Mouse (Mus musculus): Measurements from ENCODE around the gene Tmprss6. TPM values are rescaled to one million over a fixed set of nuclear protein-coding genes. Genes with fewer than 3 reads are reported as not detected.
A peak's percentile ranks its signal among the peaks of the same experiment; 100 is the strongest.

The Tmprss6 gene
- polyA plus RNA-seq, 1 experiment, result 0.47 TPM

DNA sequence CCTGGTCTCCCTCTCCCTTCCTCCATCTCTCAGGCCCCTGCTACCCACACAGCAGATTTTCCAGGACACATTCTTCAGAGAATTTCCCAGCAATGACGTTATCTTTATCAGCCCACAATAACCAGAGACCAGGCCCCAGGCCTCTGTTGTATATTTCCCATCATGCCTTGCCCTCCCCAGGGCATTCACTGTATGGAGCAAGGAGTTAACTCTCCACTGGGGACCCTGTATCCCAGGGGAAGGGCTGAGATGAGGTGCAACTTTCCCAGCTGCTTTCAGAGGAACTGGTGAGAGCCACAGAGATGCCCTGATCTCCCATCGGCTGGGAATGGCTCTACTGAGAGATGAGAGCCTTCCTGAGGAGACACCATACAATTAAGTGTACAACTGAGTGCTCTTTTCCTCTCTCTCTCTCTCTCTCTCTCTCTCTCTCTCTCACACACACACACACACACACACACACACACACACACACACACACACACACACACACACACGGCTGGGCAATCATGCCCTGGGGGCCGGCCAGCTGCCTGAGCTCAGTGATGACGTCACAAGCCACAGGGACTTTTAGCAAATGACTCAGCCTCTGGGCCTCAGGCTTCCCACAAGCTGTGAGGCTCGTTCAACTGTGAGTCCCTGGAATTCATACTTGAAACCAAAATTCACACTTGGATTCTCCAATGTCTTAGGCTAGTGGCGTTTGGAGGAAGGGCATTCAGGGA lies 18.6 kb downstream of the Tmprss6 start:
- H3K4me3 ChIP-seq (replicated peaks; ENCODE audit: control insufficient read depth, low read depth, low read length), result no peak overlapping the region
- no peak overlapping the region for H3K27ac ChIP-seq (ENCODE audit: control insufficient read depth, insufficient read depth, low read depth, low read length, poor library complexity)
- H3K4me1 ChIP-seq (ENCODE audit: control insufficient read depth, insufficient read depth, low read length), result no peaks in the 10 kb centered on the region; the same call in 1 of the 2 replicates
- TF ChIP-seq CTCF (IDR thresholded peaks at IDR 0.05; ENCODE audit: control insufficient read depth, insufficient read depth, low read length) (no peak), POLR2A (IDR thresholded peaks at IDR 0.05; ENCODE audit: borderline replicate concordance, control insufficient read depth, low read depth, low read length) (no peak)
- WGBS, result 11% methylated on average over 7 of the region's 7 CpGs

DNA sequence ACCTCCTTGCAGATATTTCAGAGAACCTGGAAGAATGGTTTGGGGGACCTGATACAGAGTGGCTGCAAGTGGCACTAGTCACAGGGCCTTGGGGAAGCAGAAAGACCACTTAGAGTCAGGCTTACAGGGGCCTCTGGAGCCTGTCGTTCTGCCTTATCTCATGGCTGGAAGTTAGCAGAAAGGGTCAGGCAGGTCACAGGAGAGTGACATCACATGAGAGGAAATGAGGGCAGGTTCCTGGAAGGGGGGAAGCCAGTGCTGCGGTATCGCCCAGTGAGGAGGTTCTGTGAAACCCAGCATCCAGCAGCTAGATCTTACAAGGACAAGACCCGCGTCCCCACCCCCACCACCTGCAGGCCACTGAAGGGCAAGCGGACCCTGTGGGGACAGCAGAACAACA lies 19.3 kb downstream of the Tmprss6 start:
- Histone ChIP-seq H3K4me3 (replicated peaks; ENCODE audit: control insufficient read depth, low read depth, low read length) (no peak overlapping the region), H3K27ac (ENCODE audit: control insufficient read depth, insufficient read depth, low read depth, low read length, poor library complexity) (no peak overlapping the region), H3K4me1 (ENCODE audit: control insufficient read depth, insufficient read depth, low read length) (no peaks in the 10 kb centered on the region; the same call in 1 of the 2 replicates)
- no peak for TF ChIP-seq POLR2A (IDR thresholded peaks at IDR 0.05; ENCODE audit: borderline replicate concordance, control insufficient read depth, low read depth, low read length)
- TF ChIP-seq CTCF (IDR thresholded peaks at IDR 0.05; ENCODE audit: control insufficient read depth, insufficient read depth, low read length), result no peak
- 40% methylated on average over 6 of the region's 6 CpGs for WGBS

DNA sequence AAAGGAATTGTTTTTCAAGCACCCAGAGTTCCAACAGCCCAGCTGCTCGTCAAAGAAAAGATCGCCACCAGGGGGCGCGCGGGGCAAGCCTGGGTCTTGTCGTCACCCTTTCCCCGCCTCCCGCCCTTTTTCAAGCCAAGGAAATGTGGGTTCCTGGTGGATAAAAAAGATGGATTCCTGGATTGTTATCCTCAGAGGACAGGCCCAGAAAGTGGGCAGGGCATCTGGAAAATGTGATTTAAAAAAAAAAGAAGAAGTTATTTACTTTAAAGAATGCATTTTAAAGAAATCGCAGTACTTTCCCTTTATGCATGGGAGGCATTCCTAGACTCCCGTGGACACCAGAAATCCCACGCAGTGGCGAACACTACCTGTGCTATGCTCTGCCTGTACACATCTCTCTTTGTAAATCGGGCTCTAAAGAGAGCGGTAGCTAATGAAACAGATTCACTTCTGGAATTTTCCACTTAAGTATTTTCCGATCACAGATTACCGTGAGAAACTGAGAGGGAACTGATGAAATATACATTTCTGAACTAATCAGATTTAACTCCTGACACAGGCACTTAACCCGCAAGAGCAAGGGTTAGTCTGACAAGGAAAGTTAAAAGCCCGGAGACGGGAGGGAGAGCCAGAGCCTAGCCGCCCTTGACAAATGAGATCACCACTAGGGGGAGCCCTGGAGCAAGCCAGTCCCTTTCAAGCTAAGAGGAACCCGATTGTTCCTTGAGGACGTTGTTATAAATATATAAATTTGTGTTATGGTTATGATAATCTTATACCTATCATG lies 20.5 kb downstream of the Tmprss6 start:
- no peaks in the 10 kb centered on the region; the same call in 1 of the 2 replicates for H3K4me1 ChIP-seq (ENCODE audit: control insufficient read depth, insufficient read depth, low read length)
- WGBS, result under 1% methylated on average over 22 of the region's 22 CpGs
- H3K27ac ChIP-seq (ENCODE audit: control insufficient read depth, insufficient read depth, low read depth, low read length, poor library complexity), result no peak overlapping the region
- peak overlapping the region; percentile 79 for H3K4me3 ChIP-seq (replicated peaks; ENCODE audit: control insufficient read depth, low read depth, low read length)
- peak; percentile 87 for TF ChIP-seq CTCF (IDR thresholded peaks at IDR 0.05; ENCODE audit: control insufficient read depth, insufficient read depth, low read length)
- TF ChIP-seq POLR2A (IDR thresholded peaks at IDR 0.05; ENCODE audit: borderline replicate concordance, control insufficient read depth, low read depth, low read length), result no peak

DNA sequence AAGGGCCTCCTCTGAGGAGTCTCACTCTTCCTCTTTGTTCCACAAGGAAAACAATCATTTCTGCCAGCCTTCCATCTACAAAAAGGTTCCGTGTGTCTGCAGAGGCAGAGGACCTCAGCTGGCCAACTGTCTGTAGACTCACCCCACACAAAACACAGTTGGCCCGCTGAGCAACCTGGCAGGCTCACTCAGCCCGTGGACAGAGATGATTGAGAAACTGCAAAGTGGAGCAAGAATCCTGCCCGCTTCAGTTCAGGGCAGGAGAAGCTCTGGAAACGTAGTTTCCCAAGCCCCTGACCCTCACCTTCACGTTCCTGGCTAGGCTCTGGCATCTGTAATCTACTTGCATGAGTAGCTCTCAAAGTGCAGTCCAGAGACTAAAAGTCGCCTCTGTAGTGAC lies 21.3 kb downstream of the Tmprss6 start:
- TF ChIP-seq POLR2A (IDR thresholded peaks at IDR 0.05; ENCODE audit: borderline replicate concordance, control insufficient read depth, low read depth, low read length) (no peak), CTCF (IDR thresholded peaks at IDR 0.05; ENCODE audit: control insufficient read depth, insufficient read depth, low read length) (no peak)
- H3K4me3 ChIP-seq (replicated peaks; ENCODE audit: control insufficient read depth, low read depth, low read length), result no peak overlapping the region
- no peak overlapping the region for H3K27ac ChIP-seq (ENCODE audit: control insufficient read depth, insufficient read depth, low read depth, low read length, poor library complexity)
- H3K4me1 ChIP-seq (ENCODE audit: control insufficient read depth, insufficient read depth, low read length), result no peaks in the 10 kb centered on the region; the same call in 1 of the 2 replicates
- WGBS, result 41% methylated on average over 7 of the region's 7 CpGs

DNA sequence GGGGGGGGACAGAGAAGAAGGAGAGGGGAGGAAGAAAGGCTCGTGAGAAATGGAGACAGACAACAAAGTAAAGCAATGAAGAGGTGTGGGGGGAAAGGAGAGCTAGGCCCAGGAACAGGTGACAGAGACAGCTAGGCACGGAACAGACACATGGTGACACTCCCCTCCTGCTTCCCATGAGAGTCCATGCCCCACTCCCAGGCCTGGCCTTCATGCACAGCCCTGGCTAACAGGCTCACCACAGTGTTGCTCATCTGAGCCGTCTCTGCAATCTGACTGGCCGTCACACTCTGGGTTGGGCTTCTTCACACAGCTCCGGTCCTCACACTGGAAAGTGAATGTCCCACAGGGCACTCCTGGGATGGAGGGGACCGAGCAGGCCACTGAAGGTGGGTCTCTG lies 24.6 kb downstream of the Tmprss6 start:
- H3K4me1 ChIP-seq (ENCODE audit: control insufficient read depth, insufficient read depth, low read length), result peaks cover 3% of the 10 kb centered on the region; the same call in 1 of the 2 replicates
- H3K27ac ChIP-seq (ENCODE audit: control insufficient read depth, insufficient read depth, low read depth, low read length, poor library complexity), result no peak overlapping the region
- H3K4me3 ChIP-seq (replicated peaks; ENCODE audit: control insufficient read depth, low read depth, low read length), result no peak overlapping the region
- 75% methylated on average over 6 of the region's 6 CpGs for WGBS
- TF ChIP-seq CTCF (IDR thresholded peaks at IDR 0.05; ENCODE audit: control insufficient read depth, insufficient read depth, low read length), result no peak
- no peak for TF ChIP-seq POLR2A (IDR thresholded peaks at IDR 0.05; ENCODE audit: borderline replicate concordance, control insufficient read depth, low read depth, low read length)

DNA sequence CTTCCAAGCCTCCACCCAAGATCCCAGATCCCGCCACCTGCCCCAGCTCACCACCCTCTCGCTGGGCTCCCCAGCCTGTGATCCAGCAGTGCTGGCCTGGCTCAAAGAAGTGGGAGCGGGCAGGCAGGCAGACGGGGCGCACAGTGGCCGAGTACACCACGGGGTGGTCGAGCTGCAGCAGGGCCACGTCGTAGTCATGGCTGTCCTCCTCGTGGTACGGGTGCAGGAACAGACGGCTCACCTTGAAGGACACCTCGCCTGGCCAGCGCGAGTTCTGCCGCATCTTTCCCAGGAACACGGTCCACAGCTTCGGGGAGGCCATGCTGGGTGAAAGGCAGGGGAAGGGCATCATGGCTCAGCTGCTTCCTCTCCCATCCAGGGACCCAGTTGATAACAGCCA lies 26.2 kb downstream of the Tmprss6 start:
- Histone ChIP-seq H3K27ac (ENCODE audit: control insufficient read depth, insufficient read depth, low read depth, low read length, poor library complexity) (no peak overlapping the region), H3K4me1 (ENCODE audit: control insufficient read depth, insufficient read depth, low read length) (peaks cover 3% of the 10 kb centered on the region; the same call in 1 of the 2 replicates), H3K4me3 (replicated peaks; ENCODE audit: control insufficient read depth, low read depth, low read length) (no peak overlapping the region)
- 88% methylated on average over 19 of the region's 19 CpGs for WGBS
- no peak for TF ChIP-seq CTCF (IDR thresholded peaks at IDR 0.05; ENCODE audit: control insufficient read depth, insufficient read depth, low read length)
- TF ChIP-seq POLR2A (IDR thresholded peaks at IDR 0.05; ENCODE audit: borderline replicate concordance, control insufficient read depth, low read depth, low read length), result peak; percentile 27; the same call in 1 of the 2 replicates

DNA sequence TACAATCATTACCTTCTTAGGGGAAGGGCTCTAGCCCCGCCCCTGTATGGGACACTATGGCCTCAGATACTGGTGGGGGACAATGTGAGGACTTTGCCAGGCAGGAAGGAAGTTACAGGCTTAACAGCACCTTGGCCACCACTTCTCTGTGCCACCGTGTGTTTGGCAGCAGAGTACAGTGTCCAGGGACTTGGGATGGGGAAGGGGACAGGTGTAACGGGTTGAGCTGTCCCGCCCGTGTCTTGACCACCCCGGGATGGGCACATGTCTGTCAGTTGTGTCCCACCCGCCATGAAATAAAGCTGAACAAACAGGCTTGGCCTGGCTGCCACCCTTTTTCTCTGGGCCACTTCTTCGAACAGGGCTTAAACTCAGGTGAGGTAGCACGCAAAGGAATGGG lies 29.5 kb downstream of the Tmprss6 start:
- 64% methylated on average over 9 of the region's 9 CpGs for WGBS
- no peak overlapping the region for H3K27ac ChIP-seq (ENCODE audit: control insufficient read depth, insufficient read depth, low read depth, low read length, poor library complexity)
- peaks cover 3% of the 10 kb centered on the region; the same call in 1 of the 2 replicates for H3K4me1 ChIP-seq (ENCODE audit: control insufficient read depth, insufficient read depth, low read length)
- TF ChIP-seq POLR2A (IDR thresholded peaks at IDR 0.05; ENCODE audit: borderline replicate concordance, control insufficient read depth, low read depth, low read length), result no peak
- no peak for TF ChIP-seq CTCF (IDR thresholded peaks at IDR 0.05; ENCODE audit: control insufficient read depth, insufficient read depth, low read length)
- no peak overlapping the region for H3K4me3 ChIP-seq (replicated peaks; ENCODE audit: control insufficient read depth, low read depth, low read length)

DNA sequence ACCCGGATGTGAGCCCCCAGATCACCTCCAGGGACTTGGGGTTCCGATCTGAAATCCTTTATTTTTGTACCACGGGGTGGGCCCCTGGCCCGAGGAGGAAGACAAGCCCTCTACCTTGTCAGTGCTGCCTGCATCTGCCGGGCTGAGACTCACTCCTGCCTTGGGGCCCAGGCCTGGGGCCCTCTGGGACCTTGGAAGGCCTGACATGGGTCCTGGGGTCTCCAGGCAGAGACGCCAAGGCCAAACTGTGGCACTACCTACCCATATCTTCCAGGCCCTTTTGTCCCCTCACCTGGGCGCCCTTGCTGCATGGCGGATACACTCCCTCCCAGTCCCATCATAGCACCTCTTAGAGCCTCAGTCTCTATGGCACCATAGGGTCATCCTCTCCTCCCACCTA lies 29.9 kb downstream of the Tmprss6 start:
- 75% methylated on average over 8 of the region's 8 CpGs for WGBS
- H3K27ac ChIP-seq (ENCODE audit: control insufficient read depth, insufficient read depth, low read depth, low read length, poor library complexity), result no peak overlapping the region
- no peak overlapping the region for H3K4me3 ChIP-seq (replicated peaks; ENCODE audit: control insufficient read depth, low read depth, low read length)
- H3K4me1 ChIP-seq (ENCODE audit: control insufficient read depth, insufficient read depth, low read length), result peaks cover 3% of the 10 kb centered on the region; the same call in 1 of the 2 replicates
- no peak for TF ChIP-seq POLR2A (IDR thresholded peaks at IDR 0.05; ENCODE audit: borderline replicate concordance, control insufficient read depth, low read depth, low read length)
- TF ChIP-seq CTCF (IDR thresholded peaks at IDR 0.05; ENCODE audit: control insufficient read depth, insufficient read depth, low read length), result no peak
